Mouse (Mus musculus): ENCODE data around the gene Mmp25. TPM values are rescaled to one million over a fixed set of nuclear protein-coding genes. Genes with fewer than 3 reads are reported as not detected.

The Mmp25 gene
- total and polyA plus RNA-seq, 3 experiments: not detected

- in situ Hi-C loops (cut with MboI; ENCODE audit: low pct_ligation_motif_present, low pct_unique_long_range_greater_than_20kb, low sequenced_read_pairs) (no loop called here), dilution Hi-C loops (cut with MboI; ENCODE audit: extremely low pct_ligation_motif_present, extremely low pct_unique_long_range_greater_than_20kb, low sequenced_read_pairs) (no loop called here)
- peaks cover 0 to 4% of the 10 kb centered on the region in 2 experiments; a peak in 1 of 4 replicates for H3K4me1 ChIP-seq (ENCODE audit: control insufficient read depth in 1 of 2, insufficient read depth in 2 of 2)
Measured at GRCm38 (mm10) chr17:23645894-23646293, 817 bp upstream of the Mmp25 start.

GRCm38 (mm10) chr17:23631241-23631640 is 13.8 kb downstream of the Mmp25 start:
- in situ Hi-C loops (cut with MboI; ENCODE audit: low pct_ligation_motif_present, low pct_unique_long_range_greater_than_20kb, low sequenced_read_pairs): no loop called here

More at GRCm38 (mm10) chr17:23645894-23646293, 817 bp upstream of the Mmp25 start:
- no peak for DNase-seq (ENCODE audit: extremely low read depth)
- no peak overlapping the region for H3K4me2 ChIP-seq (ENCODE audit: insufficient read depth, low read depth, poor library complexity, severe bottlenecking)
- no peaks in the 10 kb centered on the region for H3K36me3 ChIP-seq (replicated peaks in 1 of 2; ENCODE audit: control insufficient read depth in 1 of 2, insufficient read depth in 1 of 2, low read length in 1 of 2)
- peaks cover 76% of the 10 kb centered on the region for H3K27me3 ChIP-seq (replicated peaks)
- H3K9ac ChIP-seq (ENCODE audit: insufficient read depth, low read depth): no peak overlapping the region
- no peaks in the 10 kb centered on the region for H3K79me2 ChIP-seq (replicated peaks; ENCODE audit: control insufficient read depth, extremely low read depth, insufficient read depth, poor library complexity, severe bottlenecking)
- H3K27ac ChIP-seq (ENCODE audit: insufficient read depth, low read depth): no peak overlapping the region
- no peak overlapping the region for H3K4me3 ChIP-seq (replicated peaks in 1 of 3; ENCODE audit: low read depth in 2 of 3, low read length in 2 of 3, poor library complexity in 1 of 3)
- TF ChIP-seq SIN3A (IDR thresholded peaks at IDR 0.05; ENCODE audit: low read length) (no peak), ELF1 (IDR thresholded peaks at IDR 0.05; ENCODE audit: low read depth, low read length) (no peak), POLR2AphosphoS2 (IDR thresholded peaks at IDR 0.05; ENCODE audit: low read depth, low read length) (no peak), RCOR1 (conservative IDR thresholded peaks at IDR 0.05; ENCODE audit: low read depth, low read length) (no peak), ETS1 (conservative IDR thresholded peaks at IDR 0.05; ENCODE audit: low read depth, low read length) (no peak), ZNF384 (IDR thresholded peaks at IDR 0.05; ENCODE audit: low read depth, low read length) (no peak), ZMIZ1 (IDR thresholded peaks at IDR 0.05; ENCODE audit: low read depth, low read length) (no peak), CHD1 (IDR thresholded peaks at IDR 0.05; ENCODE audit: low read depth, low read length) (no peak), JUN (IDR thresholded peaks at IDR 0.05; ENCODE audit: insufficient read depth, low read depth, low read length) (no peak), NELFE (IDR thresholded peaks at IDR 0.05; ENCODE audit: low read depth, low read length) (no peak), JUND (conservative IDR thresholded peaks at IDR 0.05; ENCODE audit: low read depth, low read length) (no peak), PAX5 (IDR thresholded peaks at IDR 0.05; ENCODE audit: low read length) (no peak), ZC3H11A (IDR thresholded peaks at IDR 0.05; ENCODE audit: low read depth, low read length) (no peak), UBTF (IDR thresholded peaks at IDR 0.05; ENCODE audit: low read depth, low read length) (no peak), MAZ (IDR thresholded peaks at IDR 0.05; ENCODE audit: low read depth, low read length) (no peak), MYC (IDR thresholded peaks at IDR 0.05; ENCODE audit: low read depth, low read length) (no peak), HCFC1 (IDR thresholded peaks at IDR 0.05; ENCODE audit: low read depth, low read length) (no peak), BHLHE40 (IDR thresholded peaks at IDR 0.05; ENCODE audit: low read depth, low read length) (no peak), TBP (conservative IDR thresholded peaks at IDR 0.05; ENCODE audit: low read depth, low read length) (no peak), NRF1 (IDR thresholded peaks at IDR 0.05; ENCODE audit: low read depth, low read length) (no peak)
- H3K9me3 ChIP-seq (replicated peaks; ENCODE audit: low read length): peaks cover 10% of the 10 kb centered on the region

More at GRCm38 (mm10) chr17:23631241-23631640, 13.8 kb downstream of the Mmp25 start:
- Histone ChIP-seq H3K9me3 (replicated peaks; ENCODE audit: low read length) (no peaks in the 10 kb centered on the region), H3K27ac (ENCODE audit: insufficient read depth, low read depth) (no peak overlapping the region), H3K9ac (ENCODE audit: insufficient read depth, low read depth) (no peak overlapping the region), H3K4me3 (replicated peaks in 1 of 3; ENCODE audit: low read depth in 2 of 3, low read length in 2 of 3, poor library complexity in 1 of 3) (no peak overlapping the region), H3K4me2 (ENCODE audit: insufficient read depth, low read depth, poor library complexity, severe bottlenecking) (no peak overlapping the region), H3K36me3 (replicated peaks in 1 of 2; ENCODE audit: control insufficient read depth in 1 of 2, insufficient read depth in 1 of 2, low read length in 1 of 2) (no peaks in the 10 kb centered on the region), H3K4me1 (ENCODE audit: control insufficient read depth in 1 of 2, insufficient read depth in 2 of 2) (peaks cover 0 to 5% of the 10 kb centered on the region in 2 experiments; a peak in 3 of 4 replicates), H3K79me2 (replicated peaks; ENCODE audit: control insufficient read depth, extremely low read depth, insufficient read depth, poor library complexity, severe bottlenecking) (no peaks in the 10 kb centered on the region), H3K27me3 (replicated peaks) (peaks cover 85% of the 10 kb centered on the region)
- DNase-seq (ENCODE audit: extremely low read depth): no peak
- no peak for TF ChIP-seq NELFE (IDR thresholded peaks at IDR 0.05; ENCODE audit: low read depth, low read length)
- TF ChIP-seq MEF2A (IDR thresholded peaks at IDR 0.05; ENCODE audit: borderline replicate concordance, low read depth, low read length): no peak
- no peak for TF ChIP-seq NRF1 (IDR thresholded peaks at IDR 0.05; ENCODE audit: low read depth, low read length)
- no peak for TF ChIP-seq POLR2A (IDR thresholded peaks at IDR 0.05; ENCODE audit: low read depth, low read length)
- TF ChIP-seq MAX (IDR thresholded peaks at IDR 0.05; ENCODE audit: low read length): no peak
- TF ChIP-seq JUN (IDR thresholded peaks at IDR 0.05; ENCODE audit: insufficient read depth, low read depth, low read length): no peak
- TF ChIP-seq IRF4 (IDR thresholded peaks at IDR 0.05; ENCODE audit: low read depth, low read length): no peak
- TF ChIP-seq POLR2AphosphoS2 (IDR thresholded peaks at IDR 0.05; ENCODE audit: low read depth, low read length): no peak
- TF ChIP-seq CTCF (conservative IDR thresholded peaks at IDR 0.05 in 1 of 2, IDR thresholded peaks at IDR 0.05 in 1 of 2; ENCODE audit: low read depth in 2 of 2, low read length in 2 of 2): no peak
- TF ChIP-seq ZMIZ1 (IDR thresholded peaks at IDR 0.05; ENCODE audit: low read depth, low read length): no peak
- no peak for TF ChIP-seq TBP (conservative IDR thresholded peaks at IDR 0.05; ENCODE audit: low read depth, low read length)
- TF ChIP-seq SIN3A (IDR thresholded peaks at IDR 0.05; ENCODE audit: low read length): no peak
- no peak for TF ChIP-seq MXI1 (IDR thresholded peaks at IDR 0.05; ENCODE audit: low read depth, low read length)
- no peak for TF ChIP-seq ELF1 (IDR thresholded peaks at IDR 0.05; ENCODE audit: low read depth, low read length)
- no peak for TF ChIP-seq CHD1 (IDR thresholded peaks at IDR 0.05; ENCODE audit: low read depth, low read length)
- TF ChIP-seq ZKSCAN1 (IDR thresholded peaks at IDR 0.05; ENCODE audit: borderline replicate concordance, low read depth, low read length): no peak
- no peak for TF ChIP-seq E2F4 (IDR thresholded peaks at IDR 0.05; ENCODE audit: insufficient replicate concordance, low read depth, low read length)
- TF ChIP-seq GABPA (IDR thresholded peaks at IDR 0.05; ENCODE audit: insufficient replicate concordance, low read depth, low read length): no peak
- dilution Hi-C loops (cut with MboI; ENCODE audit: extremely low pct_ligation_motif_present, extremely low pct_unique_long_range_greater_than_20kb, low sequenced_read_pairs): no loop called here
